Mouse (Mus musculus): ENCODE measurements around the gene Qsox2.
A peak's percentile ranks its signal among the peaks of the same experiment; 100 is the strongest.

Gene Qsox2

GRCm38 (mm10) chr2:26237290-26237782, at the start of gene Qsox2:
TSS of gene Qsox2 (minus strand) at chr2:26237525.
- peak; percentile 88 for DNase-seq (ENCODE audit: low read depth)

DNA sequence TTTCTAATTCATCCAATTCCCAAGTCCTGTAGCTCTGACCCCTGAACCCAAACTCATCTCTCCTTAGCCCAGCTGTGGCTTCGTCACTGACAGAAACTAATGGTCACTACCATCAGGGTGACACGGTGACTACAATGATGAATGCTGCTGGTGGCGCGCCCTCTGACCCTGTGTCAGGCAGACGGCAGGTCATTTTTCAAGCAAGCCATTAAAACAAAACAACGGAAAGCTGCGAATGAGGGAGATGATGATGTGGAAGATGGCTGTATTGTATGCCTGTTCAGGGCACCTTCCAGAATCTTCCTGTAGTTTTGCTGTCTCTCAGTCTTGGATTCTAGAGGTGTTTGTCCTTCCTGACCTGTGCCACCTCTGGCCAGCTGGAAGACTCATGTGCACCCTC, 49.1 kb upstream of the Qsox2 start:
- DNase-seq (ENCODE audit: low read depth) = no peak

- no peak for DNase-seq (ENCODE audit: low read depth)
Measured at GRCm38 (mm10) chr2:26285804-26286203, 48.5 kb upstream of the Qsox2 start.

DNA sequence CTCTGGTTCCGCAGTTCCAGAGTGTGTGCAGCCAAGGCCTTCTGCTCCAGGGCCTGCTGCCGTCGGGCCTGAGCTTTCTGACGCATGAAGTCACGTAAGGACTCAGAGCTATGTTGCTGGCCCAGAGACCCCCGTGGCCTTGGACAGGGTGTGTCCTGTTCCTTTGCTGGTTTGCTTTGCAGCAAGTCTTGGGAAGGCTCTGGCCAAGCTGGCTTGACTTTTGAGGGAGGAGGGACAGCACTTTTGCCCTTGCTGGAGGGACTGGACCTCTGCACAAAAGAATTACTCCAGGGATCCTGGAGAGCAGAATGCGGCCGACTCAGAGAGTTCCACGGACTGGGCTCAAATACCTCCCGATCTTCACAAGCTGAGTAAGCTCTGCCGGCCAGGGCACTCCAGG, 43.3 kb upstream of the Qsox2 start:
- no peak for DNase-seq (ENCODE audit: low read depth)

DNA sequence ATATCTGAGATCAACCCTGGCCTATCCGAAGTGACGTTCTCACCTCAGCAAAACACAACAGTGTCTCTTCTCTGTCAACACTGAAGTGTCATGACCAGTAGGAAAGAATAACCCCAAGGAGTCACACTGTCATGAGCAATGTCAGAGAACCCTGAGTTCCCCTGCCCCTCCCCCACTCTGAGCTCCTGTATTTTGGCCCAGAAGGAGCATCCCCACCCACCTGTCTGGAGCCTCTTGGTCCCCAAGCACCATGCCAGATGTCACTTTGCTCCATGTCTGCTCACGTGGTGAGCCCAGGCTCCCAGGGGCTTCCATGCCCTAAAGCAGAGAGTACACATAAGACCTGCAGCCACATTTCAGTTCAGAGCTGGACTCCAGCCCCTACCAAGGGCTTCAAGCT, 42.4 kb upstream of the Qsox2 start:
- no peak for DNase-seq (ENCODE audit: low read depth)

DNA sequence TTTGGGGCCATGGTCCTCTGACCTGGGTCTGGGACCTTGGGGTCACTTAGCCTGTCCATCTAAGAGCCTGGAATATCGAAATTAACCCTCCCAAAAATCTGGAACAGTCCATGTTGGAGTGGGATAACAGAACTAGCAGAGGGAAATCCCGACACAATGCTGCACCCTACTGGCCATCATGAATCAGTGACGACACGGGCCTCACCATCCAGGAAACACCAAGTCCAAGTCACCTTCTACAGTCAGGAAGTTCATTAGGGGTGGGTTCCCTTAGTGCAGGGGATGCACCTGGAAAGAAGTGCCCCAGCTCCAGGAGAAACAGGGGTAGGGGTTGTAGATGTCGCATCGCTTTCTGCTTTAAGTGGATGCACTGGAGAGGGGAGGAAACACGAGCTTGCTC, 36.3 kb upstream of the Qsox2 start:
- peak; percentile 17 for DNase-seq (ENCODE audit: low read depth)

- DNase-seq (ENCODE audit: low read depth) = no peak
Measured at GRCm38 (mm10) chr2:26268216-26268615, 30.9 kb upstream of the Qsox2 start.

GRCm38 (mm10) chr2:26266066-26266742, 28.9 kb upstream of the Qsox2 start:
- no peak for DNase-seq (ENCODE audit: low read depth)

- no peak for DNase-seq (ENCODE audit: low read depth)
Measured at GRCm38 (mm10) chr2:26265095-26265494, 27.8 kb upstream of the Qsox2 start.

DNA sequence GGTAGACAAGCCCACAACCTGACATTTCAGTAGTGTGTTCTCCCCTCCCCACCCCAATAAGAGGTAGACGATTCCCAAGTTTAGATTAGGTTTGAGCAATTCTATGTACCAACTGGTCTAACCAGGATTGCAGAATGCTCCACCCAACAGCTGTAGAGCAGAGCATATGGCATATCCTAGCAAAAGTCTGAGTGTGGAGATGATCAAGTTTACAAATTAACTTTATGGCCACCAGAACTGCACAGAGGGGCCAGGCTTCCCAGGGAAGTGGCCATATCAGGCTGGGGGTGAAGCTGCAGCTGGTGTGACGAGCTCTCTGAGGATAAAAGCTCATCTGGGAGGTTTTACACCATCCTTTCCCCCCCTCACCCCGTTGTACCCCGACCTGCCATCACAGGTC, 27.3 kb upstream of the Qsox2 start:
- no peak for DNase-seq (ENCODE audit: low read depth)

GRCm38 (mm10) chr2:26257315-26258096, 20.2 kb upstream of the Qsox2 start:
- no peak for DNase-seq (ENCODE audit: low read depth)

GRCm38 (mm10) chr2:26254816-26255215, 17.5 kb upstream of the Qsox2 start:
- DNase-seq (ENCODE audit: low read depth) = no peak

- DNase-seq (ENCODE audit: low read depth) = no peak
Measured at GRCm38 (mm10) chr2:26252514-26253206, 15.3 kb upstream of the Qsox2 start.

GRCm38 (mm10) chr2:26247531-26247930, 10.2 kb upstream of the Qsox2 start:
- no peak for DNase-seq (ENCODE audit: low read depth)

DNA sequence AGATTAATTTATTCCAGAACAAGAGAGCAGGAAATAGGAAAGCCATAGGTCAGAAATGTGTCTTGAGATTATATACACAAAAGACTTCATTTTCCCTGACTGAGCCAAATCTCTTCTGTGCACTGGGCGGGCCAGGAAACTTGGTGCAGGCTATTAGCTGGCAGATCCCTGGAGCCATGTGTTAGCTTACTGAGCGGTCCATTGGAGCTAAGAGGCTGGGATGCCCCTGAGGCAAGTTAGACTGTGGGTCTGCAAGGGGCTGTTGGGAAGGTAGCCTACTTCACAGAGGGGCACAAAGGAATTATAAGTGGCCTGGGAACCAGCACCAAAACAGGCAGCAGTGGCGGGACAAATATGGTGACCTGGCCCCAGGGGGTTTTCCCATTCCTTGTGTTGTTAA, 3.5 kb upstream of the Qsox2 start:
- no peak for DNase-seq (ENCODE audit: low read depth)

DNA sequence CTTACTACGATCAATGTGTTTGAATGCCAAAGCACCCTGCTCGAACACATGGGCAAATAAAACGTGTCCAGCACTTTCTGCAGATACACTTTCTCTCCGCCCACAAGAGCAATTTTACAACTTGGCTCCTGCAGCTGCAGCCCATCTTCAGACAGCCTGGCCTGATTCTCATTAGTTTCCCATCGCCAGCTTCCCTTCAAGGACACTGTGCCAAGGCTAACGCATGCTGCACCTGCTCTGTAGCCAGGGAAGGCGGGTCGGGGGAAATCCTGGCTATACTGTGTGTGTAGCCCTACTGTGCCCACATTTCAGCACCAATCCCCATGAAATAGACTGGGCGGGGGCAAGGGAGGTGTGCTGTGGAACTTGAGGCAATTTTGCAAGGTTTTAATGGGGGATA, 3.0 kb upstream of the Qsox2 start:
- DNase-seq (ENCODE audit: low read depth) = no peak

DNA sequence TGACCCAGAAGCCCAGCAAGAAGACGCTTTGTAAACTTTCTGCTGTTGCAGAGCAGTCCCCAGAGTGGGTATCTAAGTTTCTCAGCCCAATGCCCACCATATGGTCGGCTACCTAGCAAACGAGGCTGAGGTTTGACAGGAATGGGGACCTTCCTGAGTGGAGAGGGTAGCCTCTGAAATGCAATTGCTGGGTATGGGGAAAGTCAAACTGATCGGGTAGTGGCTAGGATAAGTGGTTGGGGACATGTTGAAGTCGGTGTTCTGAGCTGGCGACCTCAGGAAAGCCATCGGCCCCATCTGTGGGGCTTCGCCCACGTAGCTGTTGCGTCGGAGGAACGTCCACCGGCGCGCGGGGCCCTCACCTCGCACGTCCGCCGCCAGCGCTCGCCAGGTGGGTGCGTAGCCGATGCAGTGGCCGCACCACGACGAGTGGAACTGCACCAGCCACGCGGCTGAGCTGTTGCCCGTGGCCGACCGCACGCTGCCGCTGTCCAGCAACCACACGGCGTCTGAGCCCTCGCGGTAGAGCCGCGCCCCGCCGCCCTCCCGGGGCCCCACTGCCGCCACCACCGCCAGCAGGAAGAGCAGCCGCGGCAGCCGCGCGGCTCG, 540 bp downstream of the Qsox2 start:
- no peak for DNase-seq (ENCODE audit: low read depth)

DNA sequence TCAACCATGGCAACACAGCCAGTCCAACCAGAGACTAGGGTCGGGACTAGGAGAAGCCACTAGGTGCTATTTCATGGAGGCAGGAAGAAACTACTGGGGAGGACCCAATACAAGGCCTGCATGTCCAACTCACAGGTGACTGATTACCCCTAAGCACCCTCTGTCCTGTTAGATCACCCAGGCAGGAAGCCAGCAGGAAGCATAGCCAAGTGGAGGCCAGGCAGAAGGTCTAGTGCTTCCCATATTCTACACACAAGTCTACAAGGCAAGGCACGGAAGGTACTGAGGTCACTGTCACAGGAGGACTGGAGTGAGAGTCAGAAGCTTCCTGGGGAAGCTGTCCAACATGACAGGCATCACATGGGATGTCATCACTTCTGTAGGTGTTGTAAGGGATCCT, 2.6 kb downstream of the Qsox2 start:
- DNase-seq (ENCODE audit: low read depth) = no peak

DNA sequence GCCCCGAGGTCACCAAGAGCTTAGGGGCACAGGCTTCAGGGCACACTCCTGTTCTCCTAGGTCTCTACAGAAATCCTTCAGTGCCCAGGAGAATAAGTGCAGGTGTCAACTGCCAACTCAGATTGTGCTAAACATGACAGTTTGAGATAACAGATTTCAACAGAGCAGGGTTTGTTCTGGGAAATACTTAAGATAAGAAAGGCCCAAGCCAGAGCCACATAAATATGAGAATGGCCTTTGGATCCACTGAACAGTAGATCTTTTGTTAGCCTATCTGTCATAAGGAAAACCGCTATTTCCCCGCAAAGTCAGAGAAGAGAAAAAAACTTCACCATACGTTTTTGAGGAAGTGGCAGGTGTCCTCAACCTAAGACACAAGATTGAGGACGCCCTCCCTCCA, 3.1 kb downstream of the Qsox2 start:
- DNase-seq (ENCODE audit: low read depth) = no peak

- DNase-seq (ENCODE audit: low read depth) = no peak
Measured at GRCm38 (mm10) chr2:26231366-26231765, 6.0 kb downstream of the Qsox2 start.

GRCm38 (mm10) chr2:26230253-26230652, 7.1 kb downstream of the Qsox2 start:
- no peak for DNase-seq (ENCODE audit: low read depth)

DNA sequence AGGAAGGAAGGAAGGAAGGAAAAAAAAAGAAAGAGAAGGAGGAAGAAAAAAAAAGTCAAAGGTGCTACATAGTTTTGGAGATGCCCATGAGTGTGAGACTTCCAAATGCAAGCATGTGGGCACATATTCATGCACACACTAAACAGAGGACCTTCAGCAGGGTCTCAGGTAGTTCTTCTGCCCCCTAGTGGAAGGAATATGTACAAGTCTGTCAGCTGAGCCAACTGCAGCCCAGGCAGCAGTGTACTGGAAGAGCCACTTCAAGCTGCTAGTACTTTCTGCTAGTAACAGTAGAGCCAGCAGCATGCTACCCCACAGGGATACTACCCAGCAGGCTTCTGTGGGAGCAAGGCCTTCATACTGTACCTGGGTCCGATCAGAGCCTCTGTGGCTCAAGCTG, 9.5 kb downstream of the Qsox2 start:
- peak; percentile 71 for DNase-seq (ENCODE audit: low read depth)

DNA sequence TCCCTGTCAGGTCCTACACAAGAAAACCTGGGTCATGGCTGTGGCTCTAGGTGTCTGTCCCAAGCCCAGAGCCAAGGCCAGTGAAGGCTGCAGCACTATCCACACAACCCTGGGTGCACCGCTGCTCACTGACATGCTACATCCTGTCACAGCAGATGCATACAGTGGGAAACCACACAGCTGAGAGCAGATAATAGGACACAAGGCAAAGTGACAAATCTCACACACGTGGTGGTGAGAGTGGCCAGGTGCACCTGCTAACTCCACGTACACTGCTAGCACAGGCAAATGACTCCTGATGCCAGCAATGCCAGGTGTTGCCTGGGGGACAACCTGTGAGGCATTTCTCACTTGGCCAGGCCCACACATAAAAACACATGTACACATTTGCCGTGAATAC, 12.1 kb downstream of the Qsox2 start:
- no peak for DNase-seq (ENCODE audit: low read depth)
